Mouse (Mus musculus) lung, adult 2 months (tissue): ENCODE measurements around the gene Mlf2.

ENCODE experiments used
- CTCF ChIP-seq: fragments of 200-500 bp; IDR thresholded peaks from 2 replicates; pipeline ENCODE4 v1.5.1; 2011; ENCODE audit warnings: mild to moderate bottlenecking, low read length, control low read depth; ENCODE audit not compliant: insufficient read depth
- POLR2A ChIP-seq: fragments of 200-500 bp; IDR thresholded peaks from 2 replicates; pipeline ENCODE4 v1.6.1; 2011; ENCODE audit warnings: low read depth, mild to moderate bottlenecking, control low read depth, low read length, borderline replicate concordance; ENCODE audit errors: extremely low read depth

DNA sequence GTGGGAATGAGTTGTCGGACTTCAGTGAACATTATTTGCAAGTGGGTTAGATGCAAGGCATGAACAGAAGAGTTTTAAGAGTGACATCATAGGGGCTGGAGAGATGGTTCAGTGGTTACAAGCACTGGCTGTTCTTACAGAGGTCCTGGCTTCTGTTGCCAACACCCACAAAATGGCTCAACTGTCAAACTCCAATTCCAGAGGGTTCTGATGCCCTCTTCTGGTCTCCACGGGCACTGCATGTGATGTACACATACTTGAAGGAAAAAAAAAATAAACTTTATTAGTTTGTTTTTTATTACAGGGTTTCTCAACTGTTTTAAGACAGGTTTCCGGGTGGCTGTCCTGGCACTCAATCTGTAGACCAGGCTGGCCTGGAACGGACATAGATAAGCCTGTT, 36.6 kb downstream of the Mlf2 start:
- TF ChIP-seq CTCF (peak; percentile 27; the same call in 1 of the 2 replicates), POLR2A (no peak)
